Mouse (Mus musculus): ENCODE measurements at regions not wholly inside any gene's neighbourhood (a gene's known extent, or its start where the extent isn't known, plus 50 kb on each side); places are given as distances from the start of the nearest gene placed in this dataset.

GRCm38 (mm10) chr1:184428612-184429011 is 303.8 kb downstream of the Hlx start:
- TF ChIP-seq POLR2A (IDR thresholded peaks at IDR 0.05; ENCODE audit: insufficient read length, low read depth) (no peak), CEBPB (IDR thresholded peaks at IDR 0.05; ENCODE audit: insufficient read depth, poor library complexity, severe bottlenecking) (no peak), E2F4 (IDR thresholded peaks at IDR 0.05; ENCODE audit: insufficient read depth) (no peak), REST (IDR thresholded peaks at IDR 0.05; ENCODE audit: insufficient read depth, insufficient read length) (no peak), MYOG (IDR thresholded peaks at IDR 0.05; ENCODE audit: control insufficient read depth in 1 of 3, insufficient read depth in 1 of 3, insufficient read length in 2 of 3, low read depth in 2 of 3) (no peak)
